Mouse (Mus musculus) myocyte (in vitro differentiated cells): ENCODE data around the gene Efemp1. TPM values are rescaled to one million over a fixed set of nuclear protein-coding genes. Genes with fewer than 3 reads are reported as not detected.

Experiments
- H3K27me3 ChIP-seq: one replicate; pipeline ENCODE4 v1.6.1; 2011; ENCODE audit not compliant: control insufficient read depth, insufficient read depth, insufficient read length
- H3K36me3 ChIP-seq: one replicate; pipeline ENCODE4 v1.6.1; 2011; ENCODE audit not compliant: control insufficient read depth, insufficient read depth
- H3K4me2 ChIP-seq: one replicate; pipeline ENCODE4 v1.6.1; 2011; ENCODE audit warnings: low read depth, control low read depth
- H3K4me3 ChIP-seq: one replicate; pipeline ENCODE4 v1.5.1; 2011; ENCODE audit warnings: mild to moderate bottlenecking, control low read depth, moderate library complexity
- H3K79me2 ChIP-seq: one replicate; pipeline ENCODE4 v1.6.1; 2011; ENCODE audit not compliant: control insufficient read depth, insufficient read depth
- H3ac ChIP-seq: one replicate; pipeline ENCODE4 v1.6.1; 2011; ENCODE audit not compliant: control insufficient read depth, insufficient read length
- CEBPB ChIP-seq: IDR thresholded peaks from 2 replicates; pipeline ENCODE4 v1.6.1; 2011; ENCODE audit warnings: mild to moderate bottlenecking, moderate library complexity; ENCODE audit not compliant: poor library complexity, insufficient read depth, severe bottlenecking
- E2F4 ChIP-seq: IDR thresholded peaks from one replicate; pipeline ENCODE4 v1.6.1; 2011; ENCODE audit warnings: mild to moderate bottlenecking, control low read depth, moderate library complexity; ENCODE audit not compliant: insufficient read depth
- MAX ChIP-seq: IDR thresholded peaks from one replicate; pipeline ENCODE4 v1.6.1; 2011; ENCODE audit warnings: low read depth, mild to moderate bottlenecking, control low read depth
- MYOD1 ChIP-seq, 3 experiments: IDR thresholded peaks; one replicate each; pipeline ENCODE4 v1.6.1; 2011; ENCODE audit warnings: control low read depth in 2 of 3, low read depth in 2 of 3, mild to moderate bottlenecking in 2 of 3, moderate library complexity in 1 of 3; ENCODE audit not compliant: insufficient read length in 2 of 3, control insufficient read depth in 1 of 3
- MYOG ChIP-seq, 3 experiments: IDR thresholded peaks; one replicate each; pipeline ENCODE4 v1.6.1; 2011; ENCODE audit warnings: control low read depth in 2 of 3, low read depth in 2 of 3, mild to moderate bottlenecking in 2 of 3; ENCODE audit not compliant: insufficient read length in 2 of 3, control insufficient read depth in 1 of 3, insufficient read depth in 1 of 3
- POLR2A ChIP-seq: IDR thresholded peaks from one replicate; pipeline ENCODE4 v1.6.1; 2011; ENCODE audit warnings: low read depth, mild to moderate bottlenecking, control low read depth, moderate library complexity; ENCODE audit not compliant: insufficient read length
- POLR2AphosphoS2 ChIP-seq: IDR thresholded peaks from one replicate; pipeline ENCODE4 v1.6.1; 2011; ENCODE audit warnings: low read depth, control low read depth; ENCODE audit not compliant: insufficient read length
- REST ChIP-seq: IDR thresholded peaks from one replicate; pipeline ENCODE4 v1.6.1; 2011; ENCODE audit warnings: mild to moderate bottlenecking, control low read depth, moderate library complexity; ENCODE audit not compliant: insufficient read depth, insufficient read length
- SRF ChIP-seq: IDR thresholded peaks from one replicate; pipeline ENCODE4 v1.6.1; 2011; ENCODE audit warnings: low read depth; ENCODE audit not compliant: control insufficient read depth, insufficient read length
- TCF12 ChIP-seq: IDR thresholded peaks from one replicate; pipeline ENCODE4 v1.6.1; 2011; ENCODE audit warnings: mild to moderate bottlenecking, control low read depth; ENCODE audit not compliant: poor library complexity, insufficient read depth, severe bottlenecking
- TCF3 ChIP-seq: IDR thresholded peaks from one replicate; pipeline ENCODE4 v1.6.1; 2011; ENCODE audit warnings: low read depth, control low read depth; ENCODE audit not compliant: insufficient read length
- USF1 ChIP-seq: IDR thresholded peaks from one replicate; pipeline ENCODE4 v1.6.1; 2011; ENCODE audit warnings: low read depth, mild to moderate bottlenecking, control low read depth, moderate library complexity
- polyA plus RNA-seq: library from polyadenylated mRNA; unstranded; fragments of >200 nt; fragmentation: generic; extraction: Trizol; gene quantifications from one replicate; pipeline ENCODE4 v1.2.1, GENCODE M21; 2012; ENCODE audit warnings: missing spikeins

Efemp1 gene
- polyA plus RNA-seq, 1 experiment: 0.12 TPM

GRCm38 (mm10) chr11:28908908-28909545 lies 56.0 kb downstream of the Efemp1 start:
- H3K36me3 ChIP-seq: no peaks in the 10 kb centered on the region
- H3ac ChIP-seq: no peak overlapping the region
- H3K27me3 ChIP-seq: no peaks in the 10 kb centered on the region
- TF ChIP-seq CEBPB (peak; percentile 66; the same call in 1 of the 2 replicates), POLR2AphosphoS2 (no peak)
- H3K4me2 ChIP-seq: no peak overlapping the region
- H3K79me2 ChIP-seq: no peaks in the 10 kb centered on the region
- H3K4me3 ChIP-seq: no peak overlapping the region

- H3ac ChIP-seq: no peak overlapping the region
- TF ChIP-seq TCF12 (no peak), MAX (no peak), SRF (no peak), POLR2A (no peak)
- no peaks in the 10 kb centered on the region for H3K79me2 ChIP-seq
- no peak overlapping the region for H3K4me2 ChIP-seq
- H3K36me3 ChIP-seq: no peaks in the 10 kb centered on the region
- no peaks in the 10 kb centered on the region for H3K27me3 ChIP-seq
- H3K4me3 ChIP-seq: no peak overlapping the region
Observed at GRCm38 (mm10) chr11:28912469-28913138, 59.6 kb downstream of the Efemp1 start.

- H3K4me3 ChIP-seq: no peak overlapping the region
- TF ChIP-seq SRF (no peak), MYOG (IDR thresholded peaks at IDR 0.05; ENCODE audit: control insufficient read depth in 1 of 3, insufficient read depth in 1 of 3, insufficient read length in 2 of 3, low read depth in 2 of 3) (no peak), MYOD1 (IDR thresholded peaks at IDR 0.05; ENCODE audit: control insufficient read depth in 1 of 3, insufficient read length in 2 of 3, low read depth in 2 of 3) (no peak), MAX (no peak), TCF12 (no peak), USF1 (no peak), TCF3 (no peak), E2F4 (no peak), CEBPB (no peak), POLR2AphosphoS2 (no peak), POLR2A (no peak), REST (no peak)
- no peak overlapping the region for H3ac ChIP-seq
- no peaks in the 10 kb centered on the region for H3K27me3 ChIP-seq
- H3K79me2 ChIP-seq: no peaks in the 10 kb centered on the region
- no peaks in the 10 kb centered on the region for H3K36me3 ChIP-seq
- no peak overlapping the region for H3K4me2 ChIP-seq
Observed at GRCm38 (mm10) chr11:28934449-28934848, 81.4 kb downstream of the Efemp1 start.

- Histone ChIP-seq H3ac (no peak overlapping the region), H3K4me3 (no peak overlapping the region), H3K36me3 (no peaks in the 10 kb centered on the region), H3K4me2 (no peak overlapping the region), H3K79me2 (no peaks in the 10 kb centered on the region), H3K27me3 (no peaks in the 10 kb centered on the region)
- TF ChIP-seq TCF12: no peak
Observed at GRCm38 (mm10) chr11:28939651-28940050, 86.6 kb downstream of the Efemp1 start.

- Histone ChIP-seq H3K4me2 (no peak overlapping the region), H3K36me3 (no peaks in the 10 kb centered on the region), H3K79me2 (no peaks in the 10 kb centered on the region), H3ac (no peak overlapping the region), H3K4me3 (no peak overlapping the region), H3K27me3 (no peaks in the 10 kb centered on the region)
- no peak for TF ChIP-seq MYOG (IDR thresholded peaks at IDR 0.05; ENCODE audit: control insufficient read depth in 1 of 3, insufficient read depth in 1 of 3, insufficient read length in 2 of 3, low read depth in 2 of 3)
- no peak for TF ChIP-seq MAX
- no peak for TF ChIP-seq POLR2A
- no peak for TF ChIP-seq TCF12
- TF ChIP-seq REST: no peak
- TF ChIP-seq CEBPB: no peak
- TF ChIP-seq TCF3: no peak
- TF ChIP-seq E2F4: no peak
- no peak for TF ChIP-seq USF1
- no peak for TF ChIP-seq SRF
- no peak for TF ChIP-seq POLR2AphosphoS2
- TF ChIP-seq MYOD1 (IDR thresholded peaks at IDR 0.05; ENCODE audit: control insufficient read depth in 1 of 3, insufficient read length in 2 of 3, low read depth in 2 of 3): no peak
Observed at GRCm38 (mm10) chr11:28951586-28952210, 98.7 kb downstream of the Efemp1 start.
